ENCODE assay signal across 12 mouse cellular contexts in genomic region chr4:126616312-126616711, GRCm38 (mm10).
"Had no signal": no experiment of that assay in that cellular context is flagged by ENCODE, and none has a peak within 500 bp of the region (broad histone marks: within the 10 kb centered on the region; RNA-seq: fewer than 3 reads in every experiment).

No protein-coding gene starts in this region.

- H3K27ac ChIP-seq: limb, embryonic 13.5 days; liver, embryonic 14.5 days; macrophage; midbrain, embryonic 13.5 days; stomach, postnatal 0 days had no signal

- H3K27me3 ChIP-seq: limb, embryonic 13.5 days had no signal

- H3K4me2 ChIP-seq: limb, embryonic 13.5 days; midbrain, embryonic 13.5 days had no signal

- ATAC-seq: lung, postnatal 0 days; midbrain, embryonic 13.5 days had no signal

- DNase-seq: kidney, postnatal 10 days; kidney, postnatal 4 days; left cerebral cortex, postnatal 4 days; lung, adult 2 months; right cerebral cortex, postnatal 14 days; thymus, postnatal 4 days had no signal

- H3K4me3 ChIP-seq: limb, embryonic 13.5 days; midbrain, embryonic 13.5 days had no signal

- H3K9me3 ChIP-seq: limb, embryonic 13.5 days; midbrain, embryonic 13.5 days had no signal

- H3K9ac ChIP-seq: limb, embryonic 13.5 days; liver, embryonic 14.5 days; midbrain, embryonic 13.5 days had no signal
